Mouse (Mus musculus) brain, embryonic 14.5 days (tissue): ENCODE results near the gene Med13l. TPM values are rescaled to one million over a fixed set of nuclear protein-coding genes. Genes with fewer than 3 reads are reported as not detected.
A peak's percentile ranks its signal among the peaks of the same experiment; 100 is the strongest.
"Not testable (repeated sequence)": the region's sequence is repeated elsewhere in the genome, so short reads cannot be mapped to it uniquely, and the experiment has no call there.

Source experiments
- DNase-seq: peaks from one replicate; pipeline ENCODE4 v3.0.0-alpha.2; 2011; ENCODE audit warnings: low read depth
- CTCF ChIP-seq: fragments of 200-500 bp; IDR thresholded peaks from 2 replicates; pipeline ENCODE4 v1.5.1; 2012; ENCODE audit warnings: inconsistent platforms, mild to moderate bottlenecking, moderate library complexity, borderline replicate concordance; ENCODE audit not compliant: insufficient read depth, insufficient read length; ENCODE audit errors: extremely low read depth
- POLR2A ChIP-seq: fragments of 200-500 bp; IDR thresholded peaks from 2 replicates; pipeline ENCODE4 v1.6.1; 2012; ENCODE audit warnings: mild to moderate bottlenecking, inconsistent platforms, borderline replicate concordance; ENCODE audit not compliant: poor library complexity, insufficient read depth, insufficient read length, severe bottlenecking; ENCODE audit errors: extremely low read depth
- polyA plus RNA-seq: library from polyadenylated mRNA; depleted of rRNA; stranded (reverse); fragments of >200 nt; gene quantifications from 2 replicates; pipeline ENCODE4 v1.2.3, GENCODE M21; 2012

The Med13l gene
- polyA plus RNA-seq, 1 experiment, result 25.9 TPM

- TF ChIP-seq POLR2A (no peak), CTCF (no peak)
- DNase-seq, result no peak
Observed at GRCm38 (mm10) chr5:118639117-118639707, 78.7 kb downstream of the Med13l start.

DNA sequence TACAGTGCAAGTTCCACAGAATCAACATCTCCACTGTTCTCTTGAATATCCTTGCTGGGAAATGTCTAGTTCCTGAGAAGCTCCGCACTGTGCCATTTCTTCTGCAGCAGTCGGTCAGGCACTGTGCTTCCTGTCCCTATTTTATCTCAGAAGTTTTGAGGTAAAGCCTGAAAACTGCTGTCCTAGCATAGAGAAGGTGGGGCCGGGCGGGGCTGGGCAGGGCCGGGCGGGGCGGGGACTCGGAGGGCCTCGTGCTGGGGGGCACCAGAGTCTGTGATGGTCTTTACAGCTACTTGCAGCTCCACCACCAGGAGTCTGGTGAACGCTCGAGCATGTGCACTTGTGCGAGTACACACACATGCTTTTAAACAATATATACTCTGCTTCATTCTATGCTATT, 83.6 kb downstream of the Med13l start:
- TF ChIP-seq POLR2A, result no peak
- no peak for DNase-seq

- no peak for TF ChIP-seq CTCF
- TF ChIP-seq POLR2A, result no peak
- no peak for DNase-seq
Observed at GRCm38 (mm10) chr5:118644511-118644910, 84.0 kb downstream of the Med13l start.

GRCm38 (mm10) chr5:118645196-118645805, 84.8 kb downstream of the Med13l start:
- TF ChIP-seq CTCF, result no peak
- no peak for TF ChIP-seq POLR2A
- DNase-seq, result no peak

DNA sequence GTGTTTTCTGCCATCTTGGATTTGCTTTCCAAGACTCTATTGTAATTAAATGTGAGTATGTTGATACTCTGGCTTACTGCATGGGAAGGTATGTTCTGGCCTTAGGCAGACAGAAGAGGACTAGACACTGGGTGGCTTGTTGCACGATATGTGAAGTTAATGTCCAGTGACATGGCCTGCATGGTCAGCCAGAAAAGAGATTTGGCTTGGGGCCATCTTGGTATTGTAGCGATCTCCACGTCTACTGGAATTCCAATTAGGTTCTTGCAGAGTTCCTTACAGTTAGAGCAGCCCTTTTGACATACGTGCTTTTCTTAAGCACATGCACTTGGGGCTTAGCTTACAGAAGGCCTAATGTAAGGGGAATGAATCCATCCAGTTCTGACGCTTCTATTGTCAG, 86.4 kb downstream of the Med13l start:
- no peak for DNase-seq
- no peak for TF ChIP-seq POLR2A
- TF ChIP-seq CTCF, result no peak

GRCm38 (mm10) chr5:118647384-118647783, 86.9 kb downstream of the Med13l start:
- TF ChIP-seq CTCF, result no peak
- no peak for TF ChIP-seq POLR2A
- no peak for DNase-seq

DNA sequence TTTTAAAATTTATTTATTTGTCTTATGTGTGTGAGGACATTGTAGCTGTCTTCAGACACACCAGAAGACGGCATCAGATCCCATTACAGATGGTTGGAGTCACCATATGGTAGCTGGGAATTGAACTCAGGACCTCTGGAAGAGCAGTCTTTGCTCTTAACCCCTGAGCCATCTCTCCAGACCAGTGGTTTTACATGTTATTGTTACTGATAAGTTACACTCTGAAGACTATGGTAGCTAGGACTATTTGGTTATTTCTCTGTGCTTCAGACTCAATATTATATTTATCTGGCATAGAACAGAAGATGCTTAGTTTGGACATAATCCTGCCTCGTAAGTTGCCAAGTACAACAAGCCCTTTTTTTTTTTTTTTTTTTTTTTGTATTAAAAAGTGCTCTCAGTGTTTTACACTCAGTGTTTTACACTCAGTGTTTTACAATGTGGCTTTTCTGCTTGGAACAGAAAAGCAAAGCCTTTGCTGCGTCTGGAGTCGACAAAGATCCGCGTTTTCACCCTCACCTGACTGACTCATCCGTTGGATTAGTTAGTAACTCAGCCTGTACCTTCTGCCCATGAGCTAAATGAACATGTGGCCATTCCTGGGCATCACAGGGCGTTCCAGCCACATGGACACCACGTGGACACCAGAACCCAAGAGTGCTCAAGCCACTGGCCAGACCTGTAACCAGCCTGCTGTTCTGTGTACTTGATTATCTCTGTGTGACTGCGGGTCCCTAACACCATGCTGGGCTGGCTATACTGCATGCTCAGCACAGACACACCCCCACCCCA, 88.9 kb downstream of the Med13l start:
- no peak for DNase-seq
- TF ChIP-seq CTCF (no peak), POLR2A (no peak)

- DNase-seq, result peak; percentile 45
Observed at GRCm38 (mm10) chr5:118650007-118650548, 89.6 kb downstream of the Med13l start.

GRCm38 (mm10) chr5:118650746-118651145, 90.3 kb downstream of the Med13l start:
- no peak for DNase-seq
- TF ChIP-seq CTCF (no peak), POLR2A (no peak)

More at GRCm38 (mm10) chr5:118650007-118650548, 89.6 kb downstream of the Med13l start:
- TF ChIP-seq CTCF, result no peak
- TF ChIP-seq POLR2A, result no peak

- TF ChIP-seq CTCF, result no peak
- no peak for TF ChIP-seq POLR2A
- DNase-seq, result no peak
Observed at GRCm38 (mm10) chr5:118652611-118653010, 92.1 kb downstream of the Med13l start.

DNA sequence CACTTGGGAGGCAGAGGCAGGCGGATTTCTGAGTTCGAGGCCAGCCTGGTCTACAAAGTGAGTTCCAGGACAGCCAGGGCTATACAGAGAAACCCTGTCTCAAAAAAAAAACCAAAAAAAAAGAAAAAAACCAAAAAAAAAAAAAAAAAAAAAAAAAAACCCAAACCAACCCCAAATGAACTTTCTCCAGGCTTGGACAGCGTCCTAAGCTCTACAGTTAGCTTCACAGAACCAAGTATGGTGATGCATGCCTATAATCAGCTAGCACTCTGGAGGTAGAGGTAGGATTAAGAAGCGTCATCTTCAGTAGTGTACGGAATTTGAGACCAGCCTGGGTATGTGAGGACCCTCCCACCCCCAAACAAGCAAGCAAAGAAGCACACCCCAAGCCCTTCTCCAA, 92.6 kb downstream of the Med13l start:
- DNase-seq, result not testable (repeated sequence)

GRCm38 (mm10) chr5:118654599-118654998, 94.1 kb downstream of the Med13l start:
- no peak for TF ChIP-seq CTCF
- TF ChIP-seq POLR2A, result no peak
- no peak for DNase-seq
